Mouse (Mus musculus) urinary bladder, postnatal 4 days (tissue): ENCODE data around the gene Ndrg3.
"Not testable (repeated sequence)": the region's sequence is repeated elsewhere in the genome, so short reads cannot be mapped to it uniquely, and the experiment has no call there.

Experiments used
- DNase-seq, 2 experiments: peaks; one replicate each; pipeline ENCODE4 v3.0.0; 2021 to 2022; ENCODE audit warnings: low spot score in 2 of 2

The Ndrg3 gene

DNA sequence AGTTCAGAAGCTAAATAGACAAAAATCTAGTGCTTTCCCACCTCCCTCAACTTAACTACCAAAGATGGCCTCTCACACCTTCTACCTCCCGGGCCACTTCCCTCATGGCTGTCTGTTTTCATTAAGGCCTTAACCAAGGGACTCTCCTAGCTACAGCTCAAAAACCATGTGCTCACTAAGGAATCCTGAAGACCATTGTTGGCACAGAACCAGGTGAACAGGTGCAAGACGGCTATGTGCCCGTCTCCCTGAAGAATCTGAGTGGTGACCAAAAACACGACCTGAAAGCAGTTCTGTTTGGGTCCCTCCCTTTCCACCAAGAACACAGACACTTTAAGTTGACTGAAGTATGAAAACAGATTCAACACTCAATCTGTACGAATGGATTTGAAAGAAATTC is 6.4 kb upstream of the Ndrg3 start:
- no peak for DNase-seq

GRCm38 (mm10) chr2:156996576-156996975 is 4.7 kb upstream of the Ndrg3 start:
- DNase-seq, result no peak

DNA sequence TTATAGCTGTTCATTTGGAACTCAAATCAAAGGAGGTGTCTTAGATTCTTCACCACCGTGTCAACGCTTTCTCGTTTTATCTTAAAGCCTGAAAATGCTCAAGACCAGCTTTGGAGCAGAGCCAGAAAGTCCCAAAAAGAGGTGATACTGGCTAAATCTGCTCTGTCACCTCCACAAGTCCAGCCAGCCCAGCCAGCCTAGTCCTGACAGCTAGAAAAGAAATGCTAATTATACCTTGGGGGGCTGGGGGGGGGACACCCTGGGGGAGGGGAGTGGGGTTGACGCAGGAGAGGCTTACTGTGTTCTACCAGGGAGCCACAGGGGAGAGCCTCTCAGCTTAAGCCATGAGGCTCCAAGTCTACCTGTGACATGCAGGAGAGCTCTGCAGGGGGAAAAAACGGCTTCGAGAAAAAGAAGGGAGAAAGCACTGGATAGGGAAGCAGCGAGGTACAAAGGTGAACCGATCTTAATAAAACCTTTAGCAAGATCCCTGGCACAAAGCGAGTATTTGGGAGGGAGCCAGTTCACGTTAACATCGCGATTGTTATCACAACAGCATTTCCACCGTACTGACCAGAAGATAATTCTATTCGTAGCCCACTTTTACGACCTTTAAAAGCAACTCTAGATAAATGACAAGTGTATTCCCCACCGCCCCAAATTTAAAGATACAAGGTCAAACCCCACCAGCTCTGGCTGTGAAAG is 977 bp downstream of the Ndrg3 start:
- DNase-seq, result no peak

DNA sequence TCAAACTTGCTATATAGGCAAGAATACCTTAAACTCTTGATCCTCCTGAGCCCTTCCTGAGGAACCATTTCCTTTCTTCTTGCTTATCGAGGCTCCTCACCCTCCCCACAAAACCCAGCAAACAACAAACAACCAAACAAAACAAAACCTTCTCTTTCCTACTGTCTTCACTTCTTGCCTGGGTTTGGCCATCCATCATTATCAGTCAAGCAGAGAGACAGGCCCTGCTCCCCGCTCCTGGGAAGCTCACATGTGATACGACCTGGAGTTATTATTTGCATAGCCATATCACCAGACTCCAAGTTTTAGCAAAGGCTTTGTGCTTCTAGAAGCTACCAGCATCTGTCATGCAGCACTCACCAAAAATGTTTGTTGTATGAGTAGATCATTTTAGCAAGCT is 4.5 kb downstream of the Ndrg3 start:
- no peak for DNase-seq

DNA sequence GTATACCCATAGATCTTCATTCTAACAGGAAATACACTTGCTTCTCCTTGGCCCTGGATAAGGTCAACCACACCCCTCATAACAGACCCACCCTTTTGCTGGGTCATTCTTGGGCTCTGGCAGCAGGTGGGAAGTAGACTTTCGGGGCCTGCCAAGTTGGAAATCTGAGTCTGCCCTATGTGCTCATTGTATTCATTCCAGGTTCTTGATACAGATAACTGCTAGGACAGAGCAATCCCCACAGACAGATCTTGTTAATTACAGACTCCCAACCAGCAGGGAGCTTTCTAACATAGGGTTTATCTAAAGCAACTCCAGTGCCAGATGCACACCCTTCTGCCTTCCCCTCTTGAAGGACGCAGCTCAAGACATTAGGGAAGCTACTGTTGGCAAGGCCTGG is 9.0 kb downstream of the Ndrg3 start:
- DNase-seq, result peak in 1 of 2 experiments; percentile 19

- no peak for DNase-seq
Measured at GRCm38 (mm10) chr2:156981291-156981690, 10.6 kb downstream of the Ndrg3 start.

GRCm38 (mm10) chr2:156980059-156980458 is 11.8 kb downstream of the Ndrg3 start:
- no peak for DNase-seq

DNA sequence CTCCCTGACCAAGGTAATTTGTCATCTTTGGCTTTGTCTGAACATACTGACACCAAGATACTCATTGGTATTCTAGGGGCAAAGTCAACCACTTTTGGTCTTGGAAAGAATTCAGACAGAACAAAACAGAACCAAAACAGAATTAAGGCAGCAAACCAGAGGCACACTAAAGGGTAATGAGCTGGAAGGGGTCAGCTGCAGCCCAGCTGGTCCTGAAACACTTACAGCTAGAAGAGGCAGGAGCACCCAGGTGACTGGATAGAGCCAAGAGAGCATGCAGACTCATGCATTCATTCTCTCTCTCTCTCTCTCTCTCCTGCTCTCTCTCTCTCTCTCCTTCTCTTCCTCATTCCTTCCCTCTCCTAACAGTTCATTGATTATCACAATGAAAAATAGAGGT is 15.1 kb downstream of the Ndrg3 start:
- no peak for DNase-seq

DNA sequence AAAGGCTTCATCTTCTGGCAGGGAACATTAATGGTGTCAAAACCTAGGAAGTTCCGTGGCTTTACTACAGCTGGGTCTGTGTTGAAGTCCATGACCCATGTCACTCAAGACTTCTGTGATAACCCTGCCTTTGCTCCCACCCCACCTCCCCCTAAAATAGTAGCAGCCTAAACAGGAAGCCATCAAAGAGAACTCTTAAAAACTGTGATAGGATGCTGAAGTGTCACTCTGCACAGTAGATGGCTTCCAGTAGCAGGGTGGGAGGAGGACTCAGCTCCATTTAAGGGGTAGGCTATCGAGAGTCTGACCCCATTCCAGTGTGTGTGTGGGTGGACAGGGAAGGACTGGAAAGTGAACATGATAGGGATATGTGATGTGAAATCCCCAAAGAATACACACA is 16.9 kb downstream of the Ndrg3 start:
- no peak for DNase-seq

- no peak for DNase-seq
Measured at GRCm38 (mm10) chr2:156973316-156974100, 18.3 kb downstream of the Ndrg3 start.

GRCm38 (mm10) chr2:156970253-156970652 is 21.6 kb downstream of the Ndrg3 start:
- DNase-seq, result no peak

DNA sequence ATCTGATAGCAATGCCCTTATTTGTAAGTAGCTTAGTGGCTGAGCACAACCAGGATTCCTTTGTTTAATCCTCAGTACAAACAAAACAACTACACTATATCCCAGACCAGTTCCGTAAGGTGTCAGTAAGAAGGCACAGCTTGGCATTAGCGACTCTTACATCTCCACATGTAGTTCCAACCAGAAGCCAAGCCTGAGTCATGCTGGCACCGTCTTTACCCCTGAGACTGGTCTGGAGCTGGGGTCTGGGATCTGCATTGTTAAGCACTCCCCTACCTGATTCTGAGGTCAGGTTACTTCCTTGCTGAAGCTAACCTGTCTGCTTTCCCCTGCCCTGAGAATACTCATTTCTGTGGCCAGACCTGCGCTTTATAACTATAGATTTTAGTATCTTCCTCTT is 23.4 kb downstream of the Ndrg3 start:
- DNase-seq, result no peak

- peak in 1 of 2 experiments; percentile 21 for DNase-seq
Measured at GRCm38 (mm10) chr2:156967388-156967787, 24.5 kb downstream of the Ndrg3 start.

DNA sequence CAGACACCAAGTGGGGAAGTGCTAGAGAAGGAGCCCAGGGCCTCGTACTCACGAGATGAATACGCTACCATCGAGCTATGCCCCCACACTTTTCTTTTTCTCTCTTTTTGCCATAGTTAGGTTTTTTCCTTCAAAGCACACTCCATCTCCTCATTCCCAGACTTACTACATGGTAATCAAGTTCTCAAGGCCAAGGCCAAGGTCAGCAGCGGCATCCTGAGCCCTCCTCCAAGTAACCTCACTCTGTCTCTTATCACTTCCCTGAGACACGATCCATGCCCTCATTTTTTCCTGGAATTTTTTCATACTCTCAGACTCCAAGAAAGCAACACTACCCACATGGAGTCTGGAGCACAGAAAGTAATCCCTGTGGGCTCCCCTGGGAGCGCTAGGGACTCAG is 28.0 kb downstream of the Ndrg3 start:
- DNase-seq, result no peak

GRCm38 (mm10) chr2:156958496-156959252 is 33.2 kb downstream of the Ndrg3 start:
- no peak for DNase-seq

- no peak for DNase-seq
Measured at GRCm38 (mm10) chr2:156957035-156957434, 34.8 kb downstream of the Ndrg3 start.

DNA sequence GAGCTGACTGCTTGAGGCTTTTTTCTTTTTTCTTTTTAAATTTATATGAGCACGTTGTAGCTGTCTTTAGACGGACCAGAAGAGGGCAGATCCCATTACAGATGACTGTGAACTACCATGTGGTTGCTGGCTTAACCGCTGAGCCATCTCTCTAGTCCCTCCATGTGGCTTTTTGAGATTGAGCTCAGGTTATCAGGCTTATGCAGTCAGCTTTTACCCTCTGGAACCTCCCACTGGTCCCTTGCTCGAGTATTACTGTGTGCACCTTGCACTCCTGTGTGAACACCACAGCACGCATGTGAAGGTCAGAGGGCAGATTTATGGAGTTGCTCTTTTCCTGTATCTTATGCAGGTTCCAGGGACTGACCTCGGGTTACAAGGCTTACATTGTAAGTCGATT is 35.5 kb downstream of the Ndrg3 start:
- DNase-seq, result no peak

DNA sequence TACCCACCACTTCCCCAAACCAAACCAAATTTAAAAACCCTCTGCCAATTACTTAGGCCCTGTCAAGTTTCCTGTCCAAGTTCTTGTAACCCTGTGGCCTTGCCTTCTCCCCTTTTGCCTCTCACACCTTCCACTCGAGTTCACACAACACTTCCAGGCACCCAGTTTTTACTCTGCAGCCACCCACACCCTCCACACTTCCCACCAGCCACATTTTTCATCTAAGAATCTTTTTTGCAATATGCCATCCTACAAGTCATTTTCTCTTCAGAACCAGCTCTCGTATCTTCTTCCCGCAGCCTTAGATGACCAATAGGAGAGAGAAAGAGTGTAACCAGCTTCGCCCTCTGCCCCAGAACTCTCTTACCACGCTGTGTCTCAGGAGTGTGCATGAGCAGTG is 37.4 kb downstream of the Ndrg3 start:
- DNase-seq, result no peak

- DNase-seq, result no peak
Measured at GRCm38 (mm10) chr2:156951301-156952094, 40.4 kb downstream of the Ndrg3 start.

DNA sequence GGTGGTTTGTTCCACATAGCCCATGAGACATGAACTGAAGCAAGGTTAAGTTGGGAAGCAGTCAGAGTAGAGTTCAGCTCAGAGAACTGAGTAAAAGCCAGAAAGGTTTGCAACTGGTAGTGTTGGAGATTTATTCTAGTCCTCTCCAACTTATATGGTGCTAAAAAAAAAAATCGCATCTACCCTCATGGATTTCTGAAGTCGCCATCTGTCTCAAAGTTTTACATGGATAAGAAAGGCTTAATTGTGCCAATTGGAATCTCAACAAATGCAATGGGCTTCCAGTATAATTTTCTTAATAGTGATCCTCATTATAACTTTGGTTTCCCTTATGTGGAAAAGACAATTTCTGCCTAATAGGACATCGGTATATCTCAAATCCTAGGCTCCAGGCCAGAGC is 41.0 kb downstream of the Ndrg3 start:
- no peak for DNase-seq

- not testable (repeated sequence) for DNase-seq
Measured at GRCm38 (mm10) chr2:156941523-156941922, 50.3 kb downstream of the Ndrg3 start.

- DNase-seq, result not testable (repeated sequence)
Measured at GRCm38 (mm10) chr2:156939926-156940325, 51.9 kb downstream of the Ndrg3 start.
